Mouse (Mus musculus) heart, embryonic 13.5 days (tissue): ENCODE measurements around the gene Klk1b3. TPM values are rescaled to one million over a fixed set of nuclear protein-coding genes. Genes with fewer than 3 reads are reported as not detected.

Experiments
- polyA plus RNA-seq: library from polyadenylated mRNA; unstranded; fragments of >200 nt; fragmentation: Nextera tagmentation; extraction: Ambion mirVana; gene quantifications from 2 replicates; pipeline ENCODE4 v1.2.1, GENCODE M21; 2015

Gene Klk1b3
- polyA plus RNA-seq, 1 experiment from 2014 or later = not detected

Other genes starting within 250 kb of the Klk1b3 start
- not detected in 2 replicates for gene Klk1b8, start 247.5 kb upstream of the Klk1b3 start, polyA plus RNA-seq
- not detected in 2 replicates for gene Klk1b1, start 231.4 kb upstream of the Klk1b3 start, polyA plus RNA-seq
- gene Klk1b9, start 222.1 kb upstream of the Klk1b3 start, polyA plus RNA-seq = not detected in 2 replicates
- gene Klk1b11, start 202.3 kb upstream of the Klk1b3 start, polyA plus RNA-seq = not detected in 2 replicates
- not detected in 2 replicates for gene Klk1b26, start 186.0 kb upstream of the Klk1b3 start, polyA plus RNA-seq
- not detected in 2 replicates for gene Klk1b27, start 145.9 kb upstream of the Klk1b3 start, polyA plus RNA-seq
- not detected in 2 replicates for gene Klk1b21, start 95.9 kb upstream of the Klk1b3 start, polyA plus RNA-seq
- not detected in 2 replicates for gene Klk1b22, start 85.5 kb upstream of the Klk1b3 start, polyA plus RNA-seq
- gene Klk1b16, start 61.4 kb upstream of the Klk1b3 start, polyA plus RNA-seq = not detected in 2 replicates
- gene Klk1b24, start 10.0 kb upstream of the Klk1b3 start, polyA plus RNA-seq = not detected in 2 replicates
- gene Klk1b4, start 9.2 kb downstream of the Klk1b3 start, polyA plus RNA-seq = not detected in 2 replicates
- gene Klk1b5, start 17.8 kb downstream of the Klk1b3 start, polyA plus RNA-seq = not detected in 2 replicates
- not detected in 2 replicates for gene Klk1, start 27.2 kb downstream of the Klk1b3 start, polyA plus RNA-seq
- 0.09 TPM in 1 of 2 replicates, not detected in the other for gene Gm36864, start 38.0 kb downstream of the Klk1b3 start, polyA plus RNA-seq
- 0.79 and 0.93 TPM in 2 replicates for gene 1700028J19Rik, start 48.5 kb downstream of the Klk1b3 start, polyA plus RNA-seq
- gene 2410002F23Rik, start 48.5 kb downstream of the Klk1b3 start, polyA plus RNA-seq = 85.1 and 87.1 TPM in 2 replicates
- gene Acp4, start 59.2 kb downstream of the Klk1b3 start, polyA plus RNA-seq = not detected in 2 replicates
- not detected in 2 replicates for gene Gm15517, start 63.3 kb downstream of the Klk1b3 start, polyA plus RNA-seq
- gene Clec11a, start 108.7 kb downstream of the Klk1b3 start, polyA plus RNA-seq = 0.67 and 0.71 TPM in 2 replicates
- gene Shank1, start 112.1 kb downstream of the Klk1b3 start, polyA plus RNA-seq = 0.62 and 0.80 TPM in 2 replicates
- 0.53 and 0.62 TPM in 2 replicates for gene Syt3, start 185.9 kb downstream of the Klk1b3 start, polyA plus RNA-seq
- 0.35 and 0.45 TPM in 2 replicates for gene 1700008O03Rik, start 187.6 kb downstream of the Klk1b3 start, polyA plus RNA-seq
- gene Lrrc4b, start 230.8 kb downstream of the Klk1b3 start, polyA plus RNA-seq = 1.6 and 1.7 TPM in 2 replicates